In the genomic region with DNA sequence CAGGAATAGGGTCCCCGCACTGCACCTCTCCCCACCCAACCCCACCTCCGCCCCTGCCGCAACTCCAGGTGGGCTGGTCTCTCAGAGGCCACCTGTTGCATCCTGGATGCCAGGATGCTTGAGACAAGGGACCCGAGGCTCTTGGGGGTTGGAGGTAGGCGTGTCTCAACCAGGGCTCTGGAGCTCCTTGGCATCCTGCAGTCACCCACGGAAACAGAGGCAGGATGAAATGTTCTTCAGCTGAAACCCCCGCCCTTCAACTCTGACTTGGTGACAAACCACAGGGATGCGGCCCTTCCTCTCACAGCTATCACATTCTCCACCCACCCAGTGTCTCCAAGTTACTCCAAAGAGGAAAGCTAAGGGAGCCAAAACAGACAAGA, we compare ENCODE assay signal across 7 mouse cellular contexts. TPM values are rescaled to one million over a fixed set of nuclear protein-coding genes. Genes with fewer than 3 reads are reported as not detected.
DNase-seq lines count a peak whose midpoint lies in the region; ATAC-seq and TF ChIP-seq lines count a peak whose summit lies in the region.

No protein-coding gene starts in this region.

- H3K27me3 ChIP-seq in E14TG2a.4 (ENCODE audit: insufficient read depth, low read length): peaks cover 54% of the 10 kb centered on the region
- H3K27me3 ChIP-seq in heart, embryonic 10.5 days (ENCODE audit: insufficient read depth, poor library complexity, severe bottlenecking): peaks cover 52% of the 10 kb centered on the region
- peaks cover 71% of the 10 kb centered on the region for H3K27me3 ChIP-seq in liver, embryonic 12.5 days (replicated peaks)

- peaks cover 14% of the 10 kb centered on the region for H3K4me1 ChIP-seq in E14TG2a.4 (replicated peaks; ENCODE audit: low read depth, low read length)
- H3K4me1 ChIP-seq in heart, embryonic 10.5 days: peaks cover 16% of the 10 kb centered on the region
- H3K4me1 ChIP-seq in liver, embryonic 12.5 days: peaks cover 40% of the 10 kb centered on the region

- peak overlapping the region; percentile 93 for H3K4me2 ChIP-seq in liver, embryonic 12.5 days

- no peaks in the 10 kb centered on the region for H3K36me3 ChIP-seq in E14TG2a.4 (ENCODE audit: insufficient read depth, low read length)
- no peaks in the 10 kb centered on the region for H3K36me3 ChIP-seq in heart, embryonic 10.5 days
- no peaks in the 10 kb centered on the region for H3K36me3 ChIP-seq in liver, embryonic 12.5 days

- H3K9me3 ChIP-seq in E14TG2a.4 (ENCODE audit: low read length): no peaks in the 10 kb centered on the region
- no peaks in the 10 kb centered on the region for H3K9me3 ChIP-seq in heart, embryonic 10.5 days
- H3K9me3 ChIP-seq in liver, embryonic 12.5 days (replicated peaks): no peaks in the 10 kb centered on the region

- peak overlapping the region; percentile 81 for H3K4me3 ChIP-seq in E14TG2a.4 (replicated peaks; ENCODE audit: low read length)
- H3K4me3 ChIP-seq in heart, embryonic 10.5 days: peak overlapping the region; percentile 82
- H3K4me3 ChIP-seq in liver, embryonic 12.5 days: peak overlapping the region; percentile 60

- 6% methylated on average over 8 of the region's 8 CpGs for WGBS in heart, embryonic 10.5 days
- 7% methylated on average over 8 of the region's 8 CpGs for WGBS in liver, embryonic 12.5 days (ENCODE audit: insufficient replicate concordance)

- no peak for TF ChIP-seq CTCF in E14TG2a.4 (conservative IDR thresholded peaks at IDR 0.05; ENCODE audit: low read length)

- peak; percentile 26 for DNase-seq in CD4-positive helper T cell, adult 2 months (ENCODE audit: low read depth, low spot score)
- DNase-seq in heart, embryonic 10.5 days (ENCODE audit: low spot score): no peak
- DNase-seq in gastrocnemius, postnatal 4 days (ENCODE audit: low spot score in 2 of 2): no peak
- DNase-seq in cerebellum, adult 8-10 months: no peak
- DNase-seq in spleen, postnatal 36 days (ENCODE audit: low spot score in 2 of 2): no peak

- ATAC-seq in liver, embryonic 12.5 days: no peak

- H3K9ac ChIP-seq in liver, embryonic 12.5 days: no peak overlapping the region

- peak overlapping the region; percentile 84; the same call in 1 of the 2 replicates for H3K27ac ChIP-seq in heart, embryonic 10.5 days
- no peak overlapping the region for H3K27ac ChIP-seq in liver, embryonic 12.5 days

RNA-seq across cellular contexts. Expression of gene Fgf2, which starts 1.0 kb away (rescaled TPM):
- 0.50 and 0.92 TPM in 2 replicates for polyA plus RNA-seq in heart, embryonic 10.5 days (2016; fragmentation: Nextera tagmentation; extraction: Ambion mirVana)
- polyA plus RNA-seq in liver, embryonic 12.5 days (2016; fragmentation: Nextera tagmentation; extraction: Ambion mirVana): 0.25 and 0.30 TPM in 2 replicates
- 10 to 100 TPM; 14.2 to 14.5 TPM for total RNA-seq in gastrocnemius, postnatal 4 days (2021)

RNA-seq across cellular contexts. Expression of gene Cetn4, which starts 36.6 kb away (rescaled TPM):
- polyA plus RNA-seq in heart, embryonic 10.5 days (2016; fragmentation: Nextera tagmentation; extraction: Ambion mirVana): 0.80 and 1.1 TPM in 2 replicates
- 1.7 and 2.3 TPM in 2 replicates for polyA plus RNA-seq in liver, embryonic 12.5 days (2016; fragmentation: Nextera tagmentation; extraction: Ambion mirVana)
- total RNA-seq in gastrocnemius, postnatal 4 days (2021): 1 to 10 TPM; 1.7 to 1.8 TPM

RNA-seq across cellular contexts. Expression of gene Bbs12, which starts 36.8 kb away (rescaled TPM):
- polyA plus RNA-seq in heart, embryonic 10.5 days (2016; fragmentation: Nextera tagmentation; extraction: Ambion mirVana): 5.9 and 7.7 TPM in 2 replicates
- 5.2 and 5.9 TPM in 2 replicates for polyA plus RNA-seq in liver, embryonic 12.5 days (2016; fragmentation: Nextera tagmentation; extraction: Ambion mirVana)
- total RNA-seq in gastrocnemius, postnatal 4 days (2021): 1 to 10 TPM; 3.8 to 4.0 TPM
